Mouse (Mus musculus) lung, embryonic 15.5 days (tissue): ENCODE measurements at regions not wholly inside any gene's neighbourhood (a gene's known extent, or its start where the extent isn't known, plus 50 kb on each side); places are given as distances from the start of the nearest gene placed in this dataset.
"Not testable (repeated sequence)": the region's sequence is repeated elsewhere in the genome, so short reads cannot be mapped to it uniquely, and the experiment has no call there.

Source experiments
- ATAC-seq: fragments of 200-750 bp; cut with Nextera tagmentation; 2 replicates; pipeline ENCODE4 v1.8.0; 2017; ENCODE audit warnings: moderate number of reproducible peaks, borderline replicate concordance; ENCODE audit not compliant: low FRiP score, low TSS enrichment; ENCODE audit errors: extremely low read depth
- H3K27ac ChIP-seq: fragments of 300-500 bp; sonication (generic); 2 replicates; pipeline ENCODE4 v1.5.1; 2015; ENCODE audit warnings: moderate library complexity, mild to moderate bottlenecking, inconsistent platforms
- H3K27me3 ChIP-seq: fragments of 300-500 bp; sonication (generic); 2 replicates; pipeline ENCODE4 v1.6.1; 2015; ENCODE audit warnings: inconsistent platforms
- H3K36me3 ChIP-seq: fragments of 300-500 bp; sonication (generic); 2 replicates; pipeline ENCODE4 v1.6.1; 2015; ENCODE audit warnings: inconsistent platforms
- H3K4me1 ChIP-seq: fragments of 300-500 bp; sonication (generic); 2 replicates; pipeline ENCODE4 v1.6.1; 2015; ENCODE audit warnings: inconsistent platforms
- H3K4me2 ChIP-seq: fragments of 300-500 bp; sonication (generic); 2 replicates; pipeline ENCODE4 v1.6.1; 2015; ENCODE audit warnings: inconsistent platforms, mild to moderate bottlenecking, moderate library complexity
- H3K4me3 ChIP-seq: fragments of 300-500 bp; sonication (generic); 2 replicates; pipeline ENCODE4 v1.5.1; 2015; ENCODE audit warnings: mild to moderate bottlenecking, inconsistent platforms
- H3K9ac ChIP-seq: fragments of 300-500 bp; sonication (generic); 2 replicates; pipeline ENCODE4 v1.6.1; 2015; ENCODE audit warnings: inconsistent platforms
- H3K9me3 ChIP-seq: fragments of 300-500 bp; sonication (generic); 2 replicates; pipeline ENCODE4 v1.6.1; 2016; ENCODE audit warnings: inconsistent platforms
- WGBS: fragments of 180-500 bp; shearing (Covaris S2); methylation state at CpG from one replicate; pipeline ENCODE4 v1.1.7; 2015; 5-methylcytosine and 5-hydroxymethylcytosine counted together

DNA sequence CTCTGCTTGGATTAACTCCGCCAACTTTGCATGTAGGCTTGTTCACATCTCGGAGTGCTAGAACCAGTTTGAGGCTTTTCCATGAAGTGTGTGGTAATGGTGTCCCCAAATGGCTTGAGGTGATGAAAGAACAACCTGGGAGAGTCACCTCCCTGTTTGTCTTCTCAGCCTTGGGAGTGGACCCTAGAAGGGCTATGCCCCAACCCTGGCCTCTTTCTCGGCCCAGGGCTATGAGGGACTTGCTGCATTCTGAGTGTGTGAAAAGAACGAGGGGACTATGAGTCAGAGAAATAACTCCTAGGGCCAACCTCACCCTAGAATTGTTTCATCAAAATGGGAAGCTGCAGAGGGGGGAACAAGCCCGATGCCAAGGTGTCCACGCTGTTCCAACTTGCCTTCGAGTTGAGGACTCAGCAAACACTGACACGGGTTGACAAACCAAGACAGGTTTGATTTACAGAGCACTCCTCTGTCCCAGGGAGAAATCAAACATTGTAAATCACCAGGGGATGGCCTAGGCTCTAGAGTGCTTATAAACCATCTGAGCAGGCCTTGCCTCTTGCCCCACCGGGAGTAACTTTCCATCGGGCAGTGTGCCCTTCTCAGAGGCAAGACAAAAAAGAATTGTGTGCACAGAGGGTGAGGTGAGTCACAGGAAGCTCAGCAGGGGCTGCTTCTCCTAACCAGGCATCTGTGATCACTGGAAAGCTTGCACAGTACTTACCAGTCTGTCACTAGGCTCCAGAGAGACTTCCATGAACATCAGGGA, 186.3 kb upstream of the Tmem45b start:
- no peak overlapping the region for H3K27ac ChIP-seq
- no peak overlapping the region for H3K4me2 ChIP-seq
- 63% methylated on average over 10 of the region's 10 CpGs for WGBS
- H3K4me1 ChIP-seq: no peaks in the 10 kb centered on the region
- H3K36me3 ChIP-seq: no peaks in the 10 kb centered on the region
- no peaks in the 10 kb centered on the region for H3K27me3 ChIP-seq
- H3K4me3 ChIP-seq: no peak overlapping the region
- H3K9me3 ChIP-seq: no peaks in the 10 kb centered on the region
- no peak for ATAC-seq
- no peak overlapping the region for H3K9ac ChIP-seq

DNA sequence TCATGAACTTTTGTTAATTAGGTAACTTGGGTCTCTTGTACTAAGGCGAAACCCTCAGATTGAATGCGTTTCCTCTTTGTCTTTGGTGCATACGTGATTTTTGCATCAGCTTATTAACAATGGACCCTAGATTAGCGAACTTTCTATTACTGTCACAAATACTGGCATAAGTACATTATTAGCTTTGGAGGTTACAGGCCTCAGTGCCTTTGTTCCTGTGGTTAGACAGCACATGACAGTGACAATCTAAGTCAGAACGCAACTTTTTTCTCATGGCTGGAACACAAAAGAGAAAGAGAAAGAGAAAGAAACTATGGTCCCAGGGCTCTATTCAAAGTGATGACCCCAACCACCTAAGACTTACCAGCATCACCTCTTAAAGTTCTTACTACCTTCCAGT, 184.8 kb upstream of the Tmem45b start:
- H3K27me3 ChIP-seq: no peaks in the 10 kb centered on the region
- WGBS: 95% methylated on average over 5 of the region's 5 CpGs
- no peak overlapping the region for H3K4me2 ChIP-seq
- ATAC-seq: no peak
- no peaks in the 10 kb centered on the region for H3K9me3 ChIP-seq
- H3K4me1 ChIP-seq: no peaks in the 10 kb centered on the region
- no peaks in the 10 kb centered on the region for H3K36me3 ChIP-seq
- no peak overlapping the region for H3K4me3 ChIP-seq
- no peak overlapping the region for H3K27ac ChIP-seq
- no peak overlapping the region for H3K9ac ChIP-seq

DNA sequence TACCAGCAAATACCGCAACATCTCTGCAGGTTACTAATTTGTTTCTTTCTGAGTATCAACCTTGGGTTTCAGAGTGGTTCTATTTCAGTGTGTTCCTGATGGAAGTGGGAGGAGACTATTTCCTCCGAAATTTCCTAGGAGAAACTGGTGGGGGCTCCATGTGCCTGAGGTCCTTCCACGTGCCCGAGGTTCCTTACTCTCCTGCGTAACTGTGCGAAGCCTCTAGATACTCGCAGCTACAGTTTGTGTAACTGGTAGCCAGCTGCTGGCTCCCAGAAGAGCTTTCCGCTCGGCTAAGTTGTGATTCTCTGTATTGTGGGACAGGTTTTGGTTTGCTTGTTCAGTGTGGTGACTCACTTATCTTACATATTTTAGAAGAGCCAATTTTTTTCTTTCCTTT, 184.3 kb upstream of the Tmem45b start:
- no peak overlapping the region for H3K4me3 ChIP-seq
- H3K36me3 ChIP-seq: no peaks in the 10 kb centered on the region
- ATAC-seq: no peak
- no peak overlapping the region for H3K9ac ChIP-seq
- H3K27me3 ChIP-seq: no peaks in the 10 kb centered on the region
- H3K4me1 ChIP-seq: no peaks in the 10 kb centered on the region
- no peaks in the 10 kb centered on the region for H3K9me3 ChIP-seq
- WGBS: 82% methylated on average over 9 of the region's 9 CpGs
- no peak overlapping the region for H3K27ac ChIP-seq
- H3K4me2 ChIP-seq: no peak overlapping the region

DNA sequence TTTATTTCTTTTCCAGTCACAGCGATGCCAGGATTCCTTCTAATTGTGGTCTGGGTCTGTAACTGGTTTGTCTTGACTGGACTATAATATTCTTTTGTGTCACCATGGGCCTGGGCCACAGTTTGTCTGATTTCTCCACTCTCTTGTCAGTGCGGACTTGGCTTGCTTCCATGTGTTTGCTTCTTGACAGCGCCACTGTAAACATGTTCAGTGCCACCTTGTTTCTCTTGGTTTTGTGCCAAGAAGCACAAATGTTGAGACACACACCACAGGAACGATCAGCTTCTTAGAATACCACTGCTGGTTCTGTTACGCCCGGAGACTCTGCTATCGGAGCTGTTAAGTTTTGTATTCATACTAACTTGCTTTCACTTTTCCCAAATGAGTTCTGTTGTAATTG, 180.9 kb upstream of the Tmem45b start:
- Histone ChIP-seq H3K27me3 (no peaks in the 10 kb centered on the region), H3K9ac (no peak overlapping the region), H3K4me2 (peak overlapping the region; percentile 17), H3K4me3 (no peak overlapping the region), H3K4me1 (peaks cover 5% of the 10 kb centered on the region; the same call in 1 of the 2 replicates), H3K27ac (peak overlapping the region; percentile 12; the same call in 1 of the 2 replicates), H3K9me3 (no peaks in the 10 kb centered on the region), H3K36me3 (no peaks in the 10 kb centered on the region)
- peak; percentile 72 for ATAC-seq
- 39% methylated on average over 7 of the region's 7 CpGs for WGBS

DNA sequence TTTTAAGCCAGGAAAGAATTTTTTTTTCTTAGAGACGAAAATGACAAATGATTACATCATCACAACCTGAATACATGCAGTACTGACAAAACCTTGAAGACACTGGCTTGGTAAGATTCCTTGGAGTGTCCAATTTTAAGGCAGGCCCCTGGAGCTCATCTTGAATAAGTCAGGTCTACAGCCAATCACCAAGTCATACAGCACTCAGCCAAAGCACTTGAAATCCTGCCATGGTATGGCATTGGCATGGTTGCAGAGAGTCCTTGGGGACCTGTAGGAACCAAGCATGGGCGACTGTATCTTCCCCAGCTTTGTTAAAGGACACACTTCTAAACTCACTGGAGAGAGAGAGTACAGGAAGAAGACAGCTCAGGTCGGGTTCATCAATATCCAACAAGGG, 179.8 kb upstream of the Tmem45b start:
- 85% methylated on average over 3 of the region's 3 CpGs for WGBS
- Histone ChIP-seq H3K9ac (no peak overlapping the region), H3K9me3 (no peaks in the 10 kb centered on the region), H3K36me3 (no peaks in the 10 kb centered on the region), H3K27ac (no peak overlapping the region), H3K4me3 (no peak overlapping the region), H3K4me2 (no peak overlapping the region), H3K27me3 (no peaks in the 10 kb centered on the region), H3K4me1 (peaks cover 5% of the 10 kb centered on the region; the same call in 1 of the 2 replicates)
- ATAC-seq: no peak

DNA sequence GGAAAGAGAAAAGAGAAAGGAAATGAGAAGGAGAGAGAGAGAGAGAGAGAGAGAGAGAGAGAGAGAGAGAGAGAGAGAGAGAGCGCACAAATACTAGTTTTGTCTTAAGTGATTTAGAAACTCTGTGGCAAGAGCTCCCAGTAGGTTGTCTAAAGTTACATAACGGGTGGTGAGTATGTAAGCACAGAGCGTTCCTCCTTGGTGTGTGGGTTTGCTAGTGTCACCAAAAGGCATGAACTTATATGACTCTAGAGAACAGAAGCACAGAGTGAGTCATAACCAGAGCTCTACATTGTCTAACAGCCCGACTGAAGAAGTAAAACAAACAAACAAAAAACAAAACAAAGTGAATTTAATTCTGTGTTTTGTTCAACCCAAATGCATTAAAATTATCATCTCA, 177.9 kb upstream of the Tmem45b start:
- H3K4me2 ChIP-seq: no peak overlapping the region
- ATAC-seq: no peak
- no peaks in the 10 kb centered on the region for H3K27me3 ChIP-seq
- H3K27ac ChIP-seq: no peak overlapping the region
- no peak overlapping the region for H3K9ac ChIP-seq
- H3K36me3 ChIP-seq: no peaks in the 10 kb centered on the region
- no peaks in the 10 kb centered on the region for H3K9me3 ChIP-seq
- no peak overlapping the region for H3K4me3 ChIP-seq
- WGBS: 63% methylated on average over 4 of the region's 4 CpGs
- H3K4me1 ChIP-seq: peaks cover 5% of the 10 kb centered on the region; the same call in 1 of the 2 replicates

DNA sequence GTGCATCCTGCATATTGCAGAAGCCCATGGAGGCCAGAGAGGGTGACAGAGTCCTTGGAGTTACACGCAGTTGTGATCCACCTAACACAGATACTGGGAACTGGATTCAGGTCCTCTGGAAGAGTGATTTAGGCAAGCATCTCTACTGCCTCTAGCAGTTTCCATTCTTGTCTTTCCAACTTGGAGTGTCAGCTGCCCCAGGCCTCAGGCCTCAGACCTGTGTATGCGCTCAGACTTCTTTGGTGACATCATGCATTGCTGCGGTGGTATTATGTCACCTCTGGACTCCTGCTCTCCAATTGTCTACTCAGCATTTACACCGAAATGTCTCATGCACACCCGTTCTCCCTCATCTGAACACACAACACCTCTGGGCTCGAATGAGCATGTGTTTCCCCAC, 164.0 kb upstream of the Tmem45b start:
- Histone ChIP-seq H3K4me2 (no peak overlapping the region), H3K9ac (no peak overlapping the region), H3K27me3 (no peaks in the 10 kb centered on the region), H3K4me3 (no peak overlapping the region), H3K9me3 (no peaks in the 10 kb centered on the region), H3K27ac (no peak overlapping the region), H3K4me1 (no peaks in the 10 kb centered on the region), H3K36me3 (no peaks in the 10 kb centered on the region)
- 83% methylated on average over 6 of the region's 6 CpGs for WGBS
- no peak for ATAC-seq

DNA sequence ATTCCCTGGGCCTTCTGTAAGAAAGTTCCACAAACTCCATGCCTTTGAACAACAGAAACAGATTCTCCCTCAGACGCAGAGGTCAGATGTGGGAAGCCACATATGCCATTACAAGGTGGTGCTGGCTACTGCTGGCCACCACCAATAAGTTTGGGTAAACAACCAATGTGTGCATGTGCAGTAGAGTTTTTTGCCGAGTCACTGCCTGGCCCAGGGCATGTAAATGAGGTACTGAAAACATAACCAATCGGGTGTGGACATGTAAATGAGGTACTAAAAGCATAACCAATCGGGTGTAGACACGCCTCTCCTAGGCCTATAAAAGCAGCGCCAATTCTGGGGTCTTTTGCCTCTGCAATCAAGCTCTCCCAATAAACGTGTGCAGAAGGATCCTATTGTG, 157.3 kb upstream of the Tmem45b start:
- WGBS: 88% methylated on average over 7 of the region's 7 CpGs
- not testable (repeated sequence) for H3K4me3 ChIP-seq, H3K27me3 ChIP-seq, H3K4me1 ChIP-seq, H3K27ac ChIP-seq, H3K4me2 ChIP-seq, H3K36me3 ChIP-seq, H3K9ac ChIP-seq, ATAC-seq, H3K9me3 ChIP-seq

DNA sequence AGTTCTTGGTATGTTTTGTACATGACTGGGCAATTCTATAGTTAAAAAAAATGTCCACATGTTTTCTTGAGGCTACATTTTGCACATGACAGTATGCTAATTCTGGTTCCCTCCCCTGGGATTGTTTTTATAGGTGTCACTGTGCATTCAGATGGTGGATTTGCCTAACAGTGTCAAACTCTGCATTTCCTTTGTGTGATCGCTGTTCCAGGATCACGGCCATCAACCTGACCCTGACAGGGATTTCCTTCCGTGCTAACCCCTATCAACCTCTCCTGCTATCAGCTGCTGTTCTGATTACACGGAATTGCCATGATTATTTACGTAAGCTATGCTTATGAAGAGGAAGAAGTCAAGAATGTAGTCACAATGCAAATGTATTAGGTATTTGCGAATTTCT, 155.1 kb upstream of the Tmem45b start:
- Histone ChIP-seq H3K36me3 (no peaks in the 10 kb centered on the region), H3K27ac (no peak overlapping the region), H3K27me3 (no peaks in the 10 kb centered on the region), H3K4me1 (no peaks in the 10 kb centered on the region), H3K9me3 (no peaks in the 10 kb centered on the region), H3K9ac (no peak overlapping the region), H3K4me2 (no peak overlapping the region), H3K4me3 (no peak overlapping the region)
- 38% methylated on average over 6 of the region's 6 CpGs for WGBS
- no peak for ATAC-seq

DNA sequence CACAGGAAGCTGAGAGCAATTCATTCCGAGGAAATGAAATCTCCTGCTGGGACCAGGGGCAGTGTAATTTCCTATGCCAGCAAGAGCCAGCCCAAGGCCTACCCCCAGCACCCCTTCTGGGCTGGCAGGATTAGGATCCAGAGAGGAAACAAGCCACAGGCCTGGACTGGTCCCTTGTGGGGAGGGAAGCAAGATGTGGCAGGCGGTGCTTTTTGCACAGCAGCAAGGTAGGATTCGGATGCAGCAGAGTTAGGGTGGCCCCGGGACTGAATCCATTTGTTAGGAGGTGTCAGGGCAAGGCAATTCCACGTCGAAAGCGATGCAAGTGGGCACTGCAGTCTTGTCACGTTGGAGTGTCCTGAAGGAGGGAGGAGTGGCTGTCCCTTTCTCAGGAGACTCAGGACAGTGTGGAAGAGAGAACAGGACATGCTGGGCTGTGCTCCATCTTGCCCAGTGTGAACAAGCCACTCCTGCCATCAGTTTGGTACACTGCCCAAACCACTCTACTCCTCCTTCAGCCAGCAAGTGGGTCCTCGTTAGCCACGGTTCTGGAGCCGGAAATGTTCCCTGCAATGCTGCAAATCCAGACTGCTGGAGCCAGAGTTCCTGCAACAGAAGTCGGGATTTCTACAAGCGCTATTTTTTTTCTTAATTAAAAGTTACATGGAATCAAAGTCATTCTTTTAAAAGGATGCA, 150.1 kb upstream of the Tmem45b start:
- no peaks in the 10 kb centered on the region for H3K9me3 ChIP-seq
- no peak for ATAC-seq
- no peak overlapping the region for H3K4me2 ChIP-seq
- no peak overlapping the region for H3K4me3 ChIP-seq
- H3K36me3 ChIP-seq: no peaks in the 10 kb centered on the region
- peaks cover 12% of the 10 kb centered on the region for H3K4me1 ChIP-seq
- no peak overlapping the region for H3K9ac ChIP-seq
- no peaks in the 10 kb centered on the region for H3K27me3 ChIP-seq
- H3K27ac ChIP-seq: no peak overlapping the region
- WGBS: 64% methylated on average over 13 of the region's 13 CpGs

DNA sequence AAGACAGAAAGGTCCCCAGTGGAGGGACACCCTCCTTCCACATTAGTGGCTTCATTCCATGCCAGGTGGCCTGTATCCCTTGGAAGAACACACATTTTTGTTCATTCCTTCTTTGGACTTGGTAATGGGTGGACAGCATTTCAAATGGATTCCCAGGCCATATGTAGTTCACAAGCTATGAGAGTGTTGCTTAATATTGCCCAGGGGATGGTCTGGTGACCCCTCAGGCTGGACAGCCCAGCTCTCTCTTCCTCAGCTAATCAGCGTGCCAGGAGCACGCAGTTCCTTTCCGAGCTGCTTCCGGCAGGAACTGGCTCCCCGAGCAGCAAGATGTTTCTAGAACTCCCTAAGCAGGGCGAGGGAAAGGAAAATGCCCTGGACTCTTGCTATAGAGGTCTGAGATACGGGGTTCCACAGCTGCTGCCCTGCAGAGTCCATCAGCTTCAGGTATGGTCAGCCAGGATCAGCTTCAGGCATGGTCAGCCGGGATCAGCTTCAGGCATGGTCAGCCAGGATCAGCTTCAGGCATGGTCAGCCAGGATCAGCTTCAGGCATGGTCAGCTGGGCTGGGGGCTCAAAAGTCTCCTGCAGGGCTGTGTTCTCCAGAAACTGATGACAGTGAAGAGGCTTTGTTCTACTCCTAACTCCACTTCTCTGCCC, 146.9 kb upstream of the Tmem45b start:
- ATAC-seq: 0 out of 2 replicates have a peak, but pooled peaks have one; percentile 44
- Histone ChIP-seq H3K4me2 (no peak overlapping the region), H3K36me3 (no peaks in the 10 kb centered on the region), H3K27me3 (no peaks in the 10 kb centered on the region), H3K9ac (no peak overlapping the region), H3K4me3 (no peak overlapping the region), H3K4me1 (peaks cover 12% of the 10 kb centered on the region), H3K9me3 (no peaks in the 10 kb centered on the region), H3K27ac (no peak overlapping the region)
- WGBS: 55% methylated on average over 8 of the region's 8 CpGs

DNA sequence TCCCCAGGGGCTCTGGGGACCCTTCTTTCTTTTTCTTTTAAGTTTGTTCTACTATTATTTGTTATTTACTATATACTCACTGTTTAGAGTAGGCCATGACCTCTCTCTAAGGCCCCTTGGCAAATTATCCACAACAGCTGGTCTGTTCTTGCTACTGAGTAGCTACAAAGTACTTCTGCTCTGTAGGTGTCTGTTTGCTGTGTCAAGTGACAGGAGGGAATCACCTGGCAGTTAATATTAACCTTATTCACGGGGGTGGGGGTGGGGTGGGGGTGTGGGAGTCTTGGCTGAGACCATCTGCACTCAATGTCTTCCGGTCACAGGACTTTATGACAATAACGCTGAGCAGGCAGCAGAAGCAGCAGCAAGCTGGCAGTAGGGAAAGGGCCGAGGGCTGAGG, 146.4 kb upstream of the Tmem45b start:
- Histone ChIP-seq H3K27me3 (no peaks in the 10 kb centered on the region), H3K27ac (no peak overlapping the region), H3K9ac (no peak overlapping the region), H3K4me3 (no peak overlapping the region), H3K4me1 (peaks cover 12% of the 10 kb centered on the region), H3K4me2 (no peak overlapping the region), H3K9me3 (no peaks in the 10 kb centered on the region), H3K36me3 (no peaks in the 10 kb centered on the region)
- ATAC-seq: peak; percentile 12; the same call in 1 of the 2 replicates
- 44% methylated on average over 4 of the region's 4 CpGs for WGBS
